Mouse (Mus musculus) embryonic fibroblast, embryonic 13.5 days (primary cell): ENCODE data around the gene Exoc6b. TPM values are rescaled to one million over a fixed set of nuclear protein-coding genes. Genes with fewer than 3 reads are reported as not detected.

ENCODE experiments used
- H3K27ac ChIP-seq: 2 replicates; pipeline ENCODE4 v1.5.1; 2012; ENCODE audit warnings: low read length, control low read depth, inconsistent platforms; ENCODE audit not compliant: insufficient read depth
- H3K4me1 ChIP-seq: 2 replicates; pipeline ENCODE4 v1.6.1; 2011; ENCODE audit warnings: low read length; ENCODE audit not compliant: control insufficient read depth, insufficient read depth
- H3K4me3 ChIP-seq: 2 replicates; pipeline ENCODE4 v1.5.1; 2011; ENCODE audit warnings: mild to moderate bottlenecking, control low read depth, low read length; ENCODE audit not compliant: insufficient read depth
- CTCF ChIP-seq: IDR thresholded peaks from 2 replicates; pipeline ENCODE4 v1.5.1; 2011; ENCODE audit warnings: mild to moderate bottlenecking, control low read depth, low read length, moderate library complexity, borderline replicate concordance; ENCODE audit not compliant: insufficient read depth
- POLR2A ChIP-seq: IDR thresholded peaks from 2 replicates; pipeline ENCODE4 v1.6.1; 2011; ENCODE audit warnings: low read depth, mild to moderate bottlenecking, control low read depth, low read length, moderate library complexity
- polyA plus RNA-seq: library from polyadenylated mRNA; stranded (reverse); fragments of >200 nt; gene quantifications from 2 replicates; pipeline ENCODE4 v1.2.4, GENCODE M21; 2011; ENCODE audit warnings: low read depth; ENCODE audit not compliant: missing spikeins, insufficient read length

Gene Exoc6b
- polyA plus RNA-seq, 1 experiment = 34.0 TPM

- Histone ChIP-seq H3K27ac (no peak overlapping the region), H3K4me1 (no peaks in the 10 kb centered on the region), H3K4me3 (no peak overlapping the region)
- TF ChIP-seq POLR2A (no peak), CTCF (no peak)
Measured at GRCm38 (mm10) chr6:84806132-84806730, 263.1 kb downstream of the Exoc6b start.

- H3K4me3 ChIP-seq = no peak overlapping the region
- TF ChIP-seq POLR2A = no peak
- TF ChIP-seq CTCF = no peak
- no peak overlapping the region for H3K27ac ChIP-seq
- H3K4me1 ChIP-seq = no peaks in the 10 kb centered on the region
Measured at GRCm38 (mm10) chr6:84798736-84799135, 270.6 kb downstream of the Exoc6b start.

GRCm38 (mm10) chr6:84783994-84784393 is 285.3 kb downstream of the Exoc6b start:
- no peak overlapping the region for H3K27ac ChIP-seq
- peaks cover 3% of the 10 kb centered on the region; the same call in 1 of the 2 replicates for H3K4me1 ChIP-seq
- no peak overlapping the region for H3K4me3 ChIP-seq
- TF ChIP-seq POLR2A (no peak), CTCF (no peak)

GRCm38 (mm10) chr6:84779987-84780386 is 289.3 kb downstream of the Exoc6b start:
- Histone ChIP-seq H3K4me3 (no peak overlapping the region), H3K27ac (no peak overlapping the region), H3K4me1 (peaks cover 3% of the 10 kb centered on the region; the same call in 1 of the 2 replicates)
- no peak for TF ChIP-seq POLR2A
- TF ChIP-seq CTCF = no peak

GRCm38 (mm10) chr6:84778970-84779369 is 290.3 kb downstream of the Exoc6b start:
- H3K4me1 ChIP-seq = peaks cover 3% of the 10 kb centered on the region; the same call in 1 of the 2 replicates
- H3K4me3 ChIP-seq = no peak overlapping the region
- H3K27ac ChIP-seq = no peak overlapping the region
- TF ChIP-seq CTCF (no peak), POLR2A (no peak)

GRCm38 (mm10) chr6:84775908-84776307 is 293.4 kb downstream of the Exoc6b start:
- Histone ChIP-seq H3K4me3 (no peak overlapping the region), H3K4me1 (no peaks in the 10 kb centered on the region)
- no peak for TF ChIP-seq CTCF
- no peak for TF ChIP-seq POLR2A

GRCm38 (mm10) chr6:84755266-84755665 is 314.0 kb downstream of the Exoc6b start:
- no peak overlapping the region for H3K27ac ChIP-seq
- H3K4me1 ChIP-seq = no peaks in the 10 kb centered on the region
- TF ChIP-seq POLR2A = no peak
- H3K4me3 ChIP-seq = no peak overlapping the region

More at GRCm38 (mm10) chr6:84775908-84776307, 293.4 kb downstream of the Exoc6b start:
- peak overlapping the region; percentile 76 for H3K27ac ChIP-seq

GRCm38 (mm10) chr6:84752806-84753420 is 316.4 kb downstream of the Exoc6b start:
- no peak for TF ChIP-seq CTCF
- no peak for TF ChIP-seq POLR2A
- Histone ChIP-seq H3K4me3 (no peak overlapping the region), H3K4me1 (no peaks in the 10 kb centered on the region), H3K27ac (no peak overlapping the region)

- no peak for TF ChIP-seq POLR2A
- no peak for TF ChIP-seq CTCF
- Histone ChIP-seq H3K4me3 (no peak overlapping the region), H3K27ac (no peak overlapping the region), H3K4me1 (no peaks in the 10 kb centered on the region)
Measured at GRCm38 (mm10) chr6:84751409-84751808, 317.9 kb downstream of the Exoc6b start.

- Histone ChIP-seq H3K27ac (no peak overlapping the region), H3K4me3 (no peak overlapping the region), H3K4me1 (no peaks in the 10 kb centered on the region)
- no peak for TF ChIP-seq POLR2A
- no peak for TF ChIP-seq CTCF
Measured at GRCm38 (mm10) chr6:84746847-84747395, 322.4 kb downstream of the Exoc6b start.
